Mouse (Mus musculus): ENCODE measurements around the gene Iqcd. TPM values are rescaled to one million over a fixed set of nuclear protein-coding genes. Genes with fewer than 3 reads are reported as not detected.

Gene Iqcd
- polyA plus RNA-seq, 1 experiment from 2014 or later, result 1.7 TPM

GRCm38 (mm10) chr5:120603515-120603914, 14.7 kb downstream of the Iqcd start:
- Histone ChIP-seq H3K4me1 (ENCODE audit: control insufficient read depth, insufficient read depth, low read length) (no peaks in the 10 kb centered on the region; the same call in 1 of the 2 replicates), H3K9me3 (ENCODE audit: control insufficient read depth, low read length) (no peaks in the 10 kb centered on the region), H3K27ac (replicated peaks; ENCODE audit: low read depth, low read length) (no peak overlapping the region), H3K36me3 (ENCODE audit: control insufficient read depth, insufficient read depth, low read length) (no peaks in the 10 kb centered on the region), H3K4me3 (ENCODE audit: low read depth, low read length) (no peak overlapping the region), H3K4me2 (ENCODE audit: low read depth, low read length) (no peak overlapping the region), H3K9ac (ENCODE audit: low read depth, low read length) (no peak overlapping the region), H3K27me3 (replicated peaks; ENCODE audit: control insufficient read depth, insufficient read depth, low read length) (no peaks in the 10 kb centered on the region)
- no peak for DNase-seq (ENCODE audit: low spot score)
- ATAC-seq (ENCODE audit: low read depth), result no peak
- WGBS, result 61% methylated on average over 7 of the region's 7 CpGs

GRCm38 (mm10) chr5:120604839-120605238, 16.0 kb downstream of the Iqcd start:
- Histone ChIP-seq H3K9me3 (ENCODE audit: control insufficient read depth, low read length) (no peaks in the 10 kb centered on the region), H3K9ac (ENCODE audit: low read depth, low read length) (peak overlapping the region; percentile 53), H3K36me3 (ENCODE audit: control insufficient read depth, insufficient read depth, low read length) (0 out of 2 replicates have a peak, but pooled peaks cover 2% of the 10 kb centered on the region), H3K27me3 (replicated peaks; ENCODE audit: control insufficient read depth, insufficient read depth, low read length) (no peaks in the 10 kb centered on the region), H3K4me2 (ENCODE audit: low read depth, low read length) (peak overlapping the region; percentile 67), H3K27ac (replicated peaks; ENCODE audit: low read depth, low read length) (no peak overlapping the region; the same call in 1 of the 2 replicates), H3K4me3 (ENCODE audit: low read depth, low read length) (peak overlapping the region; percentile 39), H3K4me1 (ENCODE audit: control insufficient read depth, insufficient read depth, low read length) (no peaks in the 10 kb centered on the region; the same call in 1 of the 2 replicates)
- ATAC-seq (ENCODE audit: low read depth), result peak; percentile 73
- DNase-seq (ENCODE audit: low spot score), result peak; percentile 87
- 0% methylated on average over 6 of the region's 6 CpGs for WGBS

GRCm38 (mm10) chr5:120605241-120605661, 16.4 kb downstream of the Iqcd start:
- DNase-seq (ENCODE audit: low spot score), result no peak
- peak overlapping the region; percentile 67 for H3K4me2 ChIP-seq (ENCODE audit: low read depth, low read length)
- H3K9ac ChIP-seq (ENCODE audit: low read depth, low read length), result peak overlapping the region; percentile 53
- ATAC-seq (ENCODE audit: low read depth), result peak; percentile 26
- 0 out of 2 replicates have a peak, but pooled peaks cover 2% of the 10 kb centered on the region for H3K36me3 ChIP-seq (ENCODE audit: control insufficient read depth, insufficient read depth, low read length)
- H3K27ac ChIP-seq (replicated peaks; ENCODE audit: low read depth, low read length), result no peak overlapping the region; the same call in 1 of the 2 replicates
- H3K4me3 ChIP-seq (ENCODE audit: low read depth, low read length), result peak overlapping the region; percentile 39
- no peaks in the 10 kb centered on the region; the same call in 1 of the 2 replicates for H3K4me1 ChIP-seq (ENCODE audit: control insufficient read depth, insufficient read depth, low read length)
- no peaks in the 10 kb centered on the region for H3K9me3 ChIP-seq (ENCODE audit: control insufficient read depth, low read length)
- WGBS, result 2% methylated on average over 10 of the region's 10 CpGs
- no peaks in the 10 kb centered on the region for H3K27me3 ChIP-seq (replicated peaks; ENCODE audit: control insufficient read depth, insufficient read depth, low read length)

- H3K9ac ChIP-seq (ENCODE audit: low read depth, low read length), result peak overlapping the region; percentile 53
- H3K27ac ChIP-seq (replicated peaks; ENCODE audit: low read depth, low read length), result no peak overlapping the region
- no peaks in the 10 kb centered on the region for H3K9me3 ChIP-seq (ENCODE audit: control insufficient read depth, low read length)
- H3K4me3 ChIP-seq (ENCODE audit: low read depth, low read length), result peak overlapping the region; percentile 39
- peak overlapping the region; percentile 67 for H3K4me2 ChIP-seq (ENCODE audit: low read depth, low read length)
- H3K36me3 ChIP-seq (ENCODE audit: control insufficient read depth, insufficient read depth, low read length), result 0 out of 2 replicates have a peak, but pooled peaks cover 2% of the 10 kb centered on the region
- peak; percentile 95 for DNase-seq (ENCODE audit: low spot score)
- 5% methylated on average over 6 of the region's 8 CpGs for WGBS
- peak; percentile 80 for ATAC-seq (ENCODE audit: low read depth)
- no peaks in the 10 kb centered on the region for H3K27me3 ChIP-seq (replicated peaks; ENCODE audit: control insufficient read depth, insufficient read depth, low read length)
- H3K4me1 ChIP-seq (ENCODE audit: control insufficient read depth, insufficient read depth, low read length), result no peaks in the 10 kb centered on the region; the same call in 1 of the 2 replicates
Observed at GRCm38 (mm10) chr5:120605688-120606087, 16.9 kb downstream of the Iqcd start.

- Histone ChIP-seq H3K36me3 (ENCODE audit: control insufficient read depth, insufficient read depth, low read length) (0 out of 2 replicates have a peak, but pooled peaks cover 2% of the 10 kb centered on the region), H3K27me3 (replicated peaks; ENCODE audit: control insufficient read depth, insufficient read depth, low read length) (no peaks in the 10 kb centered on the region), H3K9ac (ENCODE audit: low read depth, low read length) (no peak overlapping the region), H3K4me1 (ENCODE audit: control insufficient read depth, insufficient read depth, low read length) (peaks cover 10% of the 10 kb centered on the region), H3K9me3 (ENCODE audit: control insufficient read depth, low read length) (no peaks in the 10 kb centered on the region), H3K4me3 (ENCODE audit: low read depth, low read length) (no peak overlapping the region), H3K4me2 (ENCODE audit: low read depth, low read length) (no peak overlapping the region), H3K27ac (replicated peaks; ENCODE audit: low read depth, low read length) (no peak overlapping the region)
- ATAC-seq (ENCODE audit: low read depth) (no peak), DNase-seq (ENCODE audit: low spot score) (no peak)
- 64% methylated on average over 25 of the region's 25 CpGs for WGBS
Observed at GRCm38 (mm10) chr5:120606590-120607200, 17.9 kb downstream of the Iqcd start.

GRCm38 (mm10) chr5:120607335-120607734, 18.5 kb downstream of the Iqcd start:
- WGBS, result 70% methylated on average over 3 of the region's 3 CpGs
- H3K9ac ChIP-seq (ENCODE audit: low read depth, low read length), result no peak overlapping the region
- no peak overlapping the region for H3K4me2 ChIP-seq (ENCODE audit: low read depth, low read length)
- no peaks in the 10 kb centered on the region for H3K9me3 ChIP-seq (ENCODE audit: control insufficient read depth, low read length)
- 0 out of 2 replicates have a peak, but pooled peaks cover 2% of the 10 kb centered on the region for H3K36me3 ChIP-seq (ENCODE audit: control insufficient read depth, insufficient read depth, low read length)
- H3K4me1 ChIP-seq (ENCODE audit: control insufficient read depth, insufficient read depth, low read length), result peaks cover 10% of the 10 kb centered on the region
- ATAC-seq (ENCODE audit: low read depth), result no peak
- no peak overlapping the region for H3K27ac ChIP-seq (replicated peaks; ENCODE audit: low read depth, low read length)
- H3K4me3 ChIP-seq (ENCODE audit: low read depth, low read length), result no peak overlapping the region
- no peak for DNase-seq (ENCODE audit: low spot score)
- no peaks in the 10 kb centered on the region for H3K27me3 ChIP-seq (replicated peaks; ENCODE audit: control insufficient read depth, insufficient read depth, low read length)

- DNase-seq (ENCODE audit: low spot score), result no peak
- WGBS, result 82% methylated on average over 16 of the region's 16 CpGs
- no peaks in the 10 kb centered on the region for H3K9me3 ChIP-seq (ENCODE audit: control insufficient read depth, low read length)
- no peak overlapping the region for H3K4me2 ChIP-seq (ENCODE audit: low read depth, low read length)
- no peaks in the 10 kb centered on the region for H3K27me3 ChIP-seq (replicated peaks; ENCODE audit: control insufficient read depth, insufficient read depth, low read length)
- no peak overlapping the region for H3K4me3 ChIP-seq (ENCODE audit: low read depth, low read length)
- H3K36me3 ChIP-seq (ENCODE audit: control insufficient read depth, insufficient read depth, low read length), result 0 out of 2 replicates have a peak, but pooled peaks cover 2% of the 10 kb centered on the region
- peaks cover 13% of the 10 kb centered on the region for H3K4me1 ChIP-seq (ENCODE audit: control insufficient read depth, insufficient read depth, low read length)
- no peak overlapping the region for H3K9ac ChIP-seq (ENCODE audit: low read depth, low read length)
- no peak for ATAC-seq (ENCODE audit: low read depth)
- no peak overlapping the region for H3K27ac ChIP-seq (replicated peaks; ENCODE audit: low read depth, low read length)
Observed at GRCm38 (mm10) chr5:120609246-120609775, 20.5 kb downstream of the Iqcd start.

GRCm38 (mm10) chr5:120610906-120611305, 22.1 kb downstream of the Iqcd start:
- H3K36me3 ChIP-seq (ENCODE audit: control insufficient read depth, insufficient read depth, low read length), result 0 out of 2 replicates have a peak, but pooled peaks cover 2% of the 10 kb centered on the region
- ATAC-seq (ENCODE audit: low read depth) (no peak), DNase-seq (ENCODE audit: low spot score) (no peak)
- H3K4me1 ChIP-seq (ENCODE audit: control insufficient read depth, insufficient read depth, low read length), result peaks cover 13% of the 10 kb centered on the region
- peak overlapping the region; percentile 78; the same call in 1 of the 2 replicates for H3K4me2 ChIP-seq (ENCODE audit: low read depth, low read length)
- no peaks in the 10 kb centered on the region for H3K27me3 ChIP-seq (replicated peaks; ENCODE audit: control insufficient read depth, insufficient read depth, low read length)
- H3K27ac ChIP-seq (replicated peaks; ENCODE audit: low read depth, low read length), result no peak overlapping the region
- WGBS, result 83% methylated on average over 5 of the region's 5 CpGs
- peak overlapping the region; percentile 76; the same call in 1 of the 2 replicates for H3K9ac ChIP-seq (ENCODE audit: low read depth, low read length)
- no peaks in the 10 kb centered on the region for H3K9me3 ChIP-seq (ENCODE audit: control insufficient read depth, low read length)
- H3K4me3 ChIP-seq (ENCODE audit: low read depth, low read length), result peak overlapping the region; percentile 81; the same call in 1 of the 2 replicates

Measured in embryonic facial prominence, embryonic 14.5 days (tissue).